Mouse (Mus musculus): ENCODE results near the gene Rhov. TPM values are rescaled to one million over a fixed set of nuclear protein-coding genes. Genes with fewer than 3 reads are reported as not detected.

Rhov gene
- total and polyA plus RNA-seq, 3 experiments, result 0.11 TPM; not detected in 2

DNA sequence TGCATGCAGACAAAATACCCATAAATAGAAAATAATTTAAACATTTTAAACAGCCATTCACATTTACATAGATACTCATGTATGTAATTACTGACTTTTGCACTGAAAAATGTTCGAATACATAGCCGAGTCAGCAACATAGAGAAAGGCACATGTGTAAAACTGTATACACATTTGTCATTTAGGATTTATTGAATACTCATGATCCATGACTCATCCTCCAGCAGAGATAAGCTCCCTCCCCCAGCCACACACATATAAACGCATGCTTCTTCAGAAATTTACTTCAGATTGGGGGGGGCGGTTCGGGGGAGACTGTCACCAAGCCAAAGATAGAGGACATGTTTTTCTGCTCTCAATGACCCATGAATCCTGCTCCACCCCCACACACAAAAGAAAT, 7.3 kb downstream of the Rhov start:
- H3K4me3 ChIP-seq (ENCODE audit: low read depth, low read length), result no peak overlapping the region
- H3K27me3 ChIP-seq (ENCODE audit: insufficient read depth, low read length), result peaks cover 44% of the 10 kb centered on the region
- no peaks in the 10 kb centered on the region for H3K4me1 ChIP-seq (ENCODE audit: insufficient read depth, low read depth, low read length)
- DNase-seq (ENCODE audit: low spot score), result no peak
- no peak for ATAC-seq (ENCODE audit: extremely low read depth, insufficient number of reproducible peaks, low FRiP score, poor library complexity, severe bottlenecking)
- H3K9me3 ChIP-seq (replicated peaks), result no peaks in the 10 kb centered on the region
- no peak for TF ChIP-seq POLR2AphosphoS5 (IDR thresholded peaks at IDR 0.05; ENCODE audit: insufficient replicate concordance, low read depth, low read length)
- TF ChIP-seq GATA2 (IDR thresholded peaks at IDR 0.05; ENCODE audit: borderline replicate concordance, low read depth, low read length), result no peak
- TF ChIP-seq CTCF (IDR thresholded peaks at IDR 0.05; ENCODE audit: low read depth, low read length), result no peak
- TF ChIP-seq GATA1 (IDR thresholded peaks at IDR 0.05; ENCODE audit: borderline replicate concordance, low read length), result no peak
- H3K36me3 ChIP-seq (replicated peaks), result no peaks in the 10 kb centered on the region

DNA sequence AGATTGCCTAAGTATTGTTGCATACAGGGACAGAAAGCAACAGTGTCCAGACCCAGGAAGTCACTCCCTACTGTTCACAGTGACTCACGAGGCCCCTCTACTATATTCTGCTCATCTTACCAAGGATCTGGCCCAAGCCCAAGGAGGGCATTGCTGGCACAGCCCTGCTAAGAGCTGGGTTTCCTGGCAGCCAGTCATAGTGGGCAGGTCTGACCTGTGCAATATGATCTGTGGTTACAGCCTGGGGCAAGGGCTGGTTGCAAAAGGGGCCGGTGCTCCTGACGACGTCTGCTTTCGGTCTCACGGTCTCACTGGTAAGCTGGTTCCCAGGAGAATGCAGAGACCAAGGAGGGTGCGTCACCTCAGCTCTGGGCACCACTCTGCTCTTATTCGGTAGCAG, 8.1 kb downstream of the Rhov start:
- no peak for TF ChIP-seq TAL1 (conservative IDR thresholded peaks at IDR 0.05; ENCODE audit: low read depth, low read length)
- TF ChIP-seq CTCF (IDR thresholded peaks at IDR 0.05; ENCODE audit: low read depth, low read length), result no peak
- TF ChIP-seq GATA1 (IDR thresholded peaks at IDR 0.05; ENCODE audit: borderline replicate concordance, low read length), result no peak
- no peak for TF ChIP-seq GATA2 (IDR thresholded peaks at IDR 0.05; ENCODE audit: borderline replicate concordance, low read depth, low read length)
- no peak for TF ChIP-seq POLR2AphosphoS5 (IDR thresholded peaks at IDR 0.05; ENCODE audit: insufficient replicate concordance, low read depth, low read length)
- DNase-seq (ENCODE audit: low spot score) (no peak), ATAC-seq (ENCODE audit: extremely low read depth, insufficient number of reproducible peaks, low FRiP score, poor library complexity, severe bottlenecking) (no peak)

DNA sequence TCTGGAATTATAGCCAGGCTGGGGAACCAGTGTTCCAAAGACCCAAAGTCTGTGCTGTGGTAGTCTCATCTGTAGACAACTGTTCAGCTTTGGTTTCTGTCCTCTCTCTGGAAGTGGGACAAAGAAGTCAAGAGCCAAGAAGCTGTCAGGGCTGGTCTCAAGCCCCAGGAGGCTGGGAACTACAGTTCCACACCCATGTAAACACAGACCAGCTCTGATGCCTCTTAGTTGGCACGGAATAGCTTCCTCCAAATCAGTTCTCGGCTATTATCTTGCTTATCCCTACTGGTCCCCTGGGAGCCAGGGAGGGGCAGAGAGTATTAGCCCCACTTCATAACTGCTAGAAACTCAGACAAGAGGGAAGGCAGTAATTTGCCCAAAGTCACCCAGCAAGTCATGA, 9.7 kb downstream of the Rhov start:
- H3K27me3 ChIP-seq (ENCODE audit: insufficient read depth, low read length), result peaks cover 44% of the 10 kb centered on the region
- TF ChIP-seq TAL1 (conservative IDR thresholded peaks at IDR 0.05; ENCODE audit: low read depth, low read length), result no peak
- no peak for DNase-seq (ENCODE audit: low spot score)

More for the DNA sequence above, 8.1 kb downstream of the Rhov start:
- Histone ChIP-seq H3K4me1 (ENCODE audit: insufficient read depth, low read depth, low read length) (no peaks in the 10 kb centered on the region), H3K9me3 (replicated peaks) (no peaks in the 10 kb centered on the region), H3K27me3 (ENCODE audit: insufficient read depth, low read length) (peaks cover 41% of the 10 kb centered on the region), H3K36me3 (replicated peaks) (no peaks in the 10 kb centered on the region), H3K4me3 (ENCODE audit: low read depth, low read length) (no peak overlapping the region)

DNA sequence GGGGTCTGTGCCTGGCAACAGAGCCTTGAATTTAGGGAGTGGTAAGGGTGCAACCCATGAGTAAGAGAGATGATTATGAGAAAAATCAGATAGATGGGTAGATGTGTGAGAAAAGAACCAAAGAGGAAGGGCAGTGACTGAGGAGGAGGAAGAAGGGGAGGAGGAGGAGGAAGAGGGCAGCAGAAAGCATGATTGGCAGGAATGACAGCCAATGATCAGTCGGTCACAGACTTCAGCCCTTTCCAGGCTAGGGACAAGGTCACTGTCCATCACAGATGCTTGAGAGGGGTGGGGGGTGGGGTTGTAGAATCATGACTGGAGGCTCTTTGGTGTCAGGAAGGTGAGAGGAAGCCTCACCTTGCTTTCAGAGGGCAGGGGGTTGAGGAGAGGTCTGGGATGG, 10.6 kb downstream of the Rhov start:
- no peaks in the 10 kb centered on the region for H3K36me3 ChIP-seq (replicated peaks)
- H3K4me3 ChIP-seq (ENCODE audit: low read depth, low read length), result no peak overlapping the region
- no peak for ATAC-seq (ENCODE audit: extremely low read depth, insufficient number of reproducible peaks, low FRiP score, poor library complexity, severe bottlenecking)
- DNase-seq (ENCODE audit: low spot score), result no peak
- H3K4me1 ChIP-seq (ENCODE audit: insufficient read depth, low read depth, low read length), result no peaks in the 10 kb centered on the region
- H3K27me3 ChIP-seq (ENCODE audit: insufficient read depth, low read length), result peaks cover 43% of the 10 kb centered on the region
- TF ChIP-seq GATA2 (IDR thresholded peaks at IDR 0.05; ENCODE audit: borderline replicate concordance, low read depth, low read length) (no peak), CTCF (IDR thresholded peaks at IDR 0.05; ENCODE audit: low read depth, low read length) (no peak), GATA1 (IDR thresholded peaks at IDR 0.05; ENCODE audit: borderline replicate concordance, low read length) (no peak), TAL1 (conservative IDR thresholded peaks at IDR 0.05; ENCODE audit: low read depth, low read length) (no peak), POLR2AphosphoS5 (IDR thresholded peaks at IDR 0.05; ENCODE audit: insufficient replicate concordance, low read depth, low read length) (no peak)
- H3K9me3 ChIP-seq (replicated peaks), result no peaks in the 10 kb centered on the region

More for the DNA sequence above, 9.7 kb downstream of the Rhov start:
- ATAC-seq (ENCODE audit: extremely low read depth, insufficient number of reproducible peaks, low FRiP score, poor library complexity, severe bottlenecking), result no peak
- H3K36me3 ChIP-seq (replicated peaks), result no peaks in the 10 kb centered on the region
- H3K4me1 ChIP-seq (ENCODE audit: insufficient read depth, low read depth, low read length), result no peaks in the 10 kb centered on the region
- H3K9me3 ChIP-seq (replicated peaks), result no peaks in the 10 kb centered on the region
- H3K4me3 ChIP-seq (ENCODE audit: low read depth, low read length), result no peak overlapping the region

DNA sequence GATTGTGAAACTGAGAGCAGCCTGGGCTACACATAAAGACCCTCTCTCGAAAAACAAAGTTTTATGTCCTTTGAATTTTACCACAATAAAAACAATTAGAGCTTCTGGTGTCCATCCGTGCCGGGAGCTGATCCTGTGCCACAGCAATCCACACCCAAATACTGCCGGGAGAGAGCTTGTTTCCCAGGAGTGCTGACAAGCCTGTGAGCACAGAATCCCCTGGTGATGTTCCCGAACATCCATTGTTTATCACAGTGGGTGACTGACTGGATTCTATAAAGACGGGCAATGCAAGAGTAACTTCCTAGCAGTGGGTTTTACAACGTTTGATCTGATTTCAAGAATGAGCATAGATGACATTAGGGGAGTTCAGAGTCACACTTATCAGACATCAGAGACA, 16.1 kb downstream of the Rhov start:
- peaks cover 36% of the 10 kb centered on the region for H3K27me3 ChIP-seq (ENCODE audit: insufficient read depth, low read length)
- H3K4me3 ChIP-seq (ENCODE audit: low read depth, low read length), result no peak overlapping the region
- TF ChIP-seq GATA1 (IDR thresholded peaks at IDR 0.05; ENCODE audit: borderline replicate concordance, low read length), result no peak
- no peak for TF ChIP-seq CTCF (IDR thresholded peaks at IDR 0.05; ENCODE audit: low read depth, low read length)
- TF ChIP-seq GATA2 (IDR thresholded peaks at IDR 0.05; ENCODE audit: borderline replicate concordance, low read depth, low read length), result no peak
- no peak for TF ChIP-seq POLR2AphosphoS5 (IDR thresholded peaks at IDR 0.05; ENCODE audit: insufficient replicate concordance, low read depth, low read length)
- TF ChIP-seq TAL1 (conservative IDR thresholded peaks at IDR 0.05; ENCODE audit: low read depth, low read length), result no peak
- no peaks in the 10 kb centered on the region for H3K36me3 ChIP-seq (replicated peaks)
- DNase-seq (ENCODE audit: low spot score), result no peak
- no peak for ATAC-seq (ENCODE audit: extremely low read depth, insufficient number of reproducible peaks, low FRiP score, poor library complexity, severe bottlenecking)
- H3K9me3 ChIP-seq (replicated peaks), result no peaks in the 10 kb centered on the region
- peaks cover 8% of the 10 kb centered on the region for H3K4me1 ChIP-seq (ENCODE audit: insufficient read depth, low read depth, low read length)

DNA sequence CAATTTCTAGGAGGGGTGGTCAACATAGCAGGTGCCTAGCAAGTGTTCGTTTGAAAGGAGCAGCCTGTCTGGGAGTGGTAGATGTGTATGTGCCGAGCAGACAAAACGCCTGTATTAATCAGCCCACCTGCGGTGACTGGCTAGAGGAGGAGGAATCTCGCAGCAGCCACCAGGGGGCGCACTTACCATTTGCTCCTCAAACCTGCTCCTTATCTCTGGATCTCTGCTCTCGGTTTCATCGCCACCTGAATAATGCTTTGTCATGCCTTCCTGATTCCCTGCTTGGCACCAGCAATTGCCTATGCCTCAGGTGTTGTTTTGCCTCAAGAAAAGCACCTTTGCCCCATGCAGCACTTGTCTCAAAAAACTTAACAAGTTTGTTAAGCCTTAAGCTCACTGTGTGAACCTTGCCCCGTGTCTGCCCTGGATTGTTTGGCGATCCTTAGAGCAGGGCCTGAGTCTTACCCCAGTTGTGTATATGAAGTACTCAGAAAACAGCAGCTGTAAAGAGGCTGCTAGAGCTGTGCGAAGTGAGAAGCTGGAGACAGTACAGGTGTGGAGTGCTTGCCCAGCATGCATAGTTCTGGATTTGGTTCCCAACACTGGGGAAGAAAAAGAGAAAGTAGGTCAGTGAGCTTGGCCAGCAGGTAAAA, 20.1 kb downstream of the Rhov start:
- TF ChIP-seq GATA1 (IDR thresholded peaks at IDR 0.05; ENCODE audit: borderline replicate concordance, low read length) (no peak), POLR2AphosphoS5 (IDR thresholded peaks at IDR 0.05; ENCODE audit: insufficient replicate concordance, low read depth, low read length) (no peak), TAL1 (conservative IDR thresholded peaks at IDR 0.05; ENCODE audit: low read depth, low read length) (no peak), GATA2 (IDR thresholded peaks at IDR 0.05; ENCODE audit: borderline replicate concordance, low read depth, low read length) (peak; percentile 94; the same call in 1 of the 2 replicates), CTCF (IDR thresholded peaks at IDR 0.05; ENCODE audit: low read depth, low read length) (peak; percentile 90)
- peak; percentile 34; the same call in 1 of the 2 replicates for ATAC-seq (ENCODE audit: extremely low read depth, insufficient number of reproducible peaks, low FRiP score, poor library complexity, severe bottlenecking)
- Histone ChIP-seq H3K4me1 (ENCODE audit: insufficient read depth, low read depth, low read length) (peaks cover 8% of the 10 kb centered on the region), H3K9me3 (replicated peaks) (no peaks in the 10 kb centered on the region), H3K4me3 (ENCODE audit: low read depth, low read length) (no peak overlapping the region), H3K36me3 (replicated peaks) (no peaks in the 10 kb centered on the region), H3K27me3 (ENCODE audit: insufficient read depth, low read length) (peaks cover 58% of the 10 kb centered on the region)
- DNase-seq (ENCODE audit: low spot score), result peak; percentile 79

All from G1E (cell line).